Mouse (Mus musculus) neural tube, embryonic 15.5 days (tissue): ENCODE data around the gene Hes5. TPM values are rescaled to one million over a fixed set of nuclear protein-coding genes. Genes with fewer than 3 reads are reported as not detected.

ENCODE experiments used
- ATAC-seq: fragments of 200-750 bp; cut with Nextera tagmentation; 2 replicates; pipeline ENCODE4 v1.8.0; 2017; ENCODE audit warnings: mild to moderate bottlenecking, moderate TSS enrichment, moderate library complexity; ENCODE audit not compliant: low FRiP score
- H3K27ac ChIP-seq: fragments of 300-500 bp; sonication (generic); replicated peaks from 2 replicates; pipeline ENCODE4 v1.5.1; 2015; ENCODE audit warnings: mild to moderate bottlenecking, inconsistent platforms
- H3K27me3 ChIP-seq: fragments of 300-500 bp; sonication (generic); replicated peaks from 2 replicates; pipeline ENCODE4 v1.6.1; 2015; ENCODE audit warnings: inconsistent platforms
- H3K36me3 ChIP-seq: fragments of 300-500 bp; sonication (generic); 2 replicates; pipeline ENCODE4 v1.6.1; 2015; ENCODE audit warnings: inconsistent platforms
- H3K4me1 ChIP-seq: fragments of 300-500 bp; sonication (generic); 2 replicates; pipeline ENCODE4 v1.6.1; 2015; ENCODE audit warnings: inconsistent platforms
- H3K4me2 ChIP-seq: fragments of 300-500 bp; sonication (generic); 2 replicates; pipeline ENCODE4 v1.6.1; 2015; ENCODE audit warnings: inconsistent platforms, mild to moderate bottlenecking, moderate library complexity
- H3K4me3 ChIP-seq: fragments of 300-500 bp; sonication (generic); replicated peaks from 2 replicates; pipeline ENCODE4 v1.5.1; 2015; ENCODE audit warnings: mild to moderate bottlenecking, inconsistent platforms
- H3K9ac ChIP-seq: fragments of 300-500 bp; sonication (generic); replicated peaks from 2 replicates; pipeline ENCODE4 v1.6.1; 2015; ENCODE audit warnings: mild to moderate bottlenecking, inconsistent platforms
- H3K9me3 ChIP-seq: fragments of 300-500 bp; sonication (generic); replicated peaks from 2 replicates; pipeline ENCODE4 v1.6.1; 2016; ENCODE audit warnings: inconsistent platforms
- WGBS: fragments of 180-500 bp; shearing (Covaris S2); methylation state at CpG from one replicate; pipeline ENCODE4 v1.1.7; 2015; ENCODE audit warnings: mixed read lengths; 5-methylcytosine and 5-hydroxymethylcytosine counted together
- polyA plus RNA-seq: library from polyadenylated mRNA; unstranded; fragments of >200 nt; fragmentation: Nextera tagmentation; extraction: Ambion mirVana; gene quantifications from 2 replicates; pipeline ENCODE4 v1.2.1, GENCODE M21; 2015

Hes5 gene
- polyA plus RNA-seq, 1 experiment from 2014 or later, result 113 TPM

GRCm38 (mm10) chr4:154944121-154944590 lies 16.6 kb upstream of the Hes5 start:
- Histone ChIP-seq H3K4me3 (no peak overlapping the region), H3K36me3 (no peaks in the 10 kb centered on the region), H3K4me1 (peaks cover 22% of the 10 kb centered on the region), H3K9ac (no peak overlapping the region), H3K27me3 (no peaks in the 10 kb centered on the region), H3K9me3 (no peaks in the 10 kb centered on the region), H3K27ac (no peak overlapping the region), H3K4me2 (no peak overlapping the region)
- ATAC-seq, result peak; percentile 52; the same call in 1 of the 2 replicates
- 20% methylated on average over 2 of the region's 2 CpGs for WGBS

- peak; percentile 86 for ATAC-seq
- H3K27ac ChIP-seq, result peak overlapping the region; percentile 52
- no peaks in the 10 kb centered on the region for H3K9me3 ChIP-seq
- peaks cover 26% of the 10 kb centered on the region for H3K4me1 ChIP-seq
- H3K9ac ChIP-seq, result peak overlapping the region; percentile 39
- 2% methylated on average over 8 of the region's 8 CpGs for WGBS
- H3K4me3 ChIP-seq, result peak overlapping the region; percentile 31
- no peaks in the 10 kb centered on the region for H3K36me3 ChIP-seq
- no peaks in the 10 kb centered on the region; the same call in 1 of the 2 replicates for H3K27me3 ChIP-seq
- H3K4me2 ChIP-seq, result peak overlapping the region; percentile 58
Measured at GRCm38 (mm10) chr4:154946319-154946718, 14.4 kb upstream of the Hes5 start.

GRCm38 (mm10) chr4:154948066-154948939 lies 12.4 kb upstream of the Hes5 start:
- 33% methylated on average over 14 of the region's 14 CpGs for WGBS
- H3K36me3 ChIP-seq, result no peaks in the 10 kb centered on the region
- H3K4me3 ChIP-seq, result no peak overlapping the region
- no peak overlapping the region for H3K9ac ChIP-seq
- ATAC-seq, result peak; percentile 58
- H3K27ac ChIP-seq, result peak overlapping the region; percentile 69
- no peaks in the 10 kb centered on the region; the same call in 1 of the 2 replicates for H3K27me3 ChIP-seq
- peaks cover 35% of the 10 kb centered on the region for H3K4me1 ChIP-seq
- H3K4me2 ChIP-seq, result peak overlapping the region; percentile 9; the same call in 1 of the 2 replicates
- no peaks in the 10 kb centered on the region for H3K9me3 ChIP-seq

- Histone ChIP-seq H3K9ac (no peak overlapping the region), H3K27ac (peak overlapping the region; percentile 69), H3K9me3 (no peaks in the 10 kb centered on the region), H3K4me1 (peaks cover 32% of the 10 kb centered on the region), H3K4me3 (no peak overlapping the region), H3K4me2 (peak overlapping the region; percentile 42), H3K27me3 (no peaks in the 10 kb centered on the region; the same call in 1 of the 2 replicates), H3K36me3 (no peaks in the 10 kb centered on the region)
- WGBS, result 42% methylated on average over 6 of the region's 6 CpGs
- ATAC-seq, result no peak
Measured at GRCm38 (mm10) chr4:154948940-154949588, 11.7 kb upstream of the Hes5 start.

- no peaks in the 10 kb centered on the region for H3K9me3 ChIP-seq
- no peaks in the 10 kb centered on the region; the same call in 1 of the 2 replicates for H3K27me3 ChIP-seq
- 3% methylated on average over 16 of the region's 16 CpGs for WGBS
- H3K27ac ChIP-seq, result 0 out of 2 replicates have a peak overlapping the region, but pooled peaks have one; percentile 69
- H3K4me1 ChIP-seq, result peaks cover 30% of the 10 kb centered on the region
- H3K36me3 ChIP-seq, result no peaks in the 10 kb centered on the region
- no peak for ATAC-seq
- no peak overlapping the region for H3K9ac ChIP-seq
- H3K4me2 ChIP-seq, result peak overlapping the region; percentile 42
- H3K4me3 ChIP-seq, result no peak overlapping the region
Measured at GRCm38 (mm10) chr4:154949589-154949982, 11.1 kb upstream of the Hes5 start.

- H3K9ac ChIP-seq, result no peak overlapping the region
- H3K27ac ChIP-seq, result no peak overlapping the region
- ATAC-seq, result peak; percentile 12; the same call in 1 of the 2 replicates
- peaks cover 20% of the 10 kb centered on the region for H3K4me1 ChIP-seq
- no peaks in the 10 kb centered on the region for H3K9me3 ChIP-seq
- peaks cover 2% of the 10 kb centered on the region; the same call in 1 of the 2 replicates for H3K27me3 ChIP-seq
- WGBS, result under 1% methylated on average over 26 of the region's 26 CpGs
- no peaks in the 10 kb centered on the region for H3K36me3 ChIP-seq
- peak overlapping the region; percentile 43 for H3K4me2 ChIP-seq
- 0 out of 2 replicates have a peak overlapping the region, but pooled peaks have one; percentile 8 for H3K4me3 ChIP-seq
Measured at GRCm38 (mm10) chr4:154952461-154953241, 8.1 kb upstream of the Hes5 start.

GRCm38 (mm10) chr4:154956604-154957003 lies 4.1 kb upstream of the Hes5 start:
- peaks cover 16% of the 10 kb centered on the region for H3K27me3 ChIP-seq
- peaks cover 55% of the 10 kb centered on the region for H3K4me1 ChIP-seq
- H3K9me3 ChIP-seq, result no peaks in the 10 kb centered on the region
- WGBS, result 25% methylated on average over 9 of the region's 9 CpGs
- ATAC-seq, result no peak
- no peak overlapping the region for H3K27ac ChIP-seq
- H3K36me3 ChIP-seq, result no peaks in the 10 kb centered on the region
- no peak overlapping the region for H3K4me2 ChIP-seq
- H3K9ac ChIP-seq, result no peak overlapping the region
- no peak overlapping the region for H3K4me3 ChIP-seq

GRCm38 (mm10) chr4:154957289-154957993 lies 3.3 kb upstream of the Hes5 start:
- Histone ChIP-seq H3K27ac (no peak overlapping the region), H3K9me3 (no peaks in the 10 kb centered on the region), H3K4me1 (peaks cover 64% of the 10 kb centered on the region), H3K36me3 (no peaks in the 10 kb centered on the region), H3K9ac (no peak overlapping the region), H3K27me3 (peaks cover 16% of the 10 kb centered on the region), H3K4me2 (peak overlapping the region; percentile 42; the same call in 1 of the 2 replicates), H3K4me3 (no peak overlapping the region)
- 27% methylated on average over 13 of the region's 13 CpGs for WGBS
- no peak for ATAC-seq

- H3K4me1 ChIP-seq, result peaks cover 64% of the 10 kb centered on the region
- H3K36me3 ChIP-seq, result no peaks in the 10 kb centered on the region
- H3K9ac ChIP-seq, result 0 out of 2 replicates have a peak overlapping the region, but pooled peaks have one; percentile 3
- peak overlapping the region; percentile 18; the same call in 1 of the 2 replicates for H3K27ac ChIP-seq
- H3K27me3 ChIP-seq, result peaks cover 16% of the 10 kb centered on the region
- no peak overlapping the region for H3K4me3 ChIP-seq
- WGBS, result 4% methylated on average over 15 of the region's 15 CpGs
- no peaks in the 10 kb centered on the region for H3K9me3 ChIP-seq
- peak; percentile 15; the same call in 1 of the 2 replicates for ATAC-seq
- peak overlapping the region; percentile 42 for H3K4me2 ChIP-seq
Measured at GRCm38 (mm10) chr4:154958171-154958570, 2.6 kb upstream of the Hes5 start.

- Histone ChIP-seq H3K9me3 (no peaks in the 10 kb centered on the region), H3K27ac (peak overlapping the region; percentile 18; the same call in 1 of the 2 replicates), H3K4me1 (peaks cover 67% of the 10 kb centered on the region), H3K36me3 (no peaks in the 10 kb centered on the region), H3K9ac (no peak overlapping the region), H3K4me2 (peak overlapping the region; percentile 42; the same call in 1 of the 2 replicates), H3K27me3 (peaks cover 16% of the 10 kb centered on the region), H3K4me3 (no peak overlapping the region)
- ATAC-seq, result no peak
- WGBS, result 10% methylated on average over 8 of the region's 8 CpGs
Measured at GRCm38 (mm10) chr4:154958621-154959020, 2.1 kb upstream of the Hes5 start.
